Mouse (Mus musculus): Measurements from ENCODE around the gene Olfr1385. TPM values are rescaled to one million over a fixed set of nuclear protein-coding genes. Genes with fewer than 3 reads are reported as not detected.
"Not testable (repeated sequence)": the region's sequence is repeated elsewhere in the genome, so short reads cannot be mapped to it uniquely, and the experiment has no call there.

Olfr1385 gene
- polyA plus RNA-seq, 1 experiment from 2014 or later = not detected

DNA sequence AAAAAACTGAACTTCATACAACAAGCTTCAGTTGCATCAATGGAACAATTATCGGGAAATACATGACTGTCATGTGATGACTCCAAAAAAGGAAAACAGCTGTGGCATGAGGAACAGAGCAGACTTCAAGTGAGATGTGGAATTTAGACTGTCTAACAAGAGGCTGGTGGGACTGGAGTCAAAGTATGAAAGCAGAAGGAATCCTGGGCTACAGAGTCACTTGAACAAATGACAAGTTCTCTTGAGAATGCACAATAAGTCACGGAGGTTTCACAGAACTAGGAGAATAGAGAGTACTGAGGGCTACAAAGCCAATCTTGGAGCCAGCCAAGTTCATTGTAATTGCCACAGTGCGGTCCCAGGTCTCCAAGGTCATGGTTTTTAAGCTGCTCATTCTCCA lies 54.3 kb downstream of the Olfr1385 start, which contains the start of gene Olfr1381:
TSS of gene Olfr1381 (plus strand) at position 301 of the 400 bp plus-strand sequence.
- ATAC-seq (ENCODE audit: insufficient number of reproducible peaks, insufficient read depth, low FRiP score, low read depth); H3K4me1 ChIP-seq (ENCODE audit: control insufficient read depth, insufficient read depth, low read length); H3K9ac ChIP-seq (replicated peaks; ENCODE audit: low read depth, low read length); H3K36me3 ChIP-seq (ENCODE audit: control insufficient read depth, insufficient read depth, low read length); H3K27ac ChIP-seq (ENCODE audit: low read length); H3K4me2 ChIP-seq (replicated peaks; ENCODE audit: low read depth, low read length); H3K9me3 ChIP-seq (ENCODE audit: control insufficient read depth, low read depth, low read length); H3K4me3 ChIP-seq (ENCODE audit: low read depth, low read length); H3K27me3 ChIP-seq (ENCODE audit: control insufficient read depth, insufficient read depth, low read length): not testable (repeated sequence)
- 67% methylated on average over 3 of the region's 3 CpGs for WGBS

Other genes with a start within 250 kb of the Olfr1385 start
- 55.0 and 62.5 TPM in 2 replicates for gene Mgat1, start 244.9 kb upstream of the Olfr1385 start, polyA plus RNA-seq (2014; fragmentation: Nextera tagmentation; extraction: Ambion mirVana)
- gene Olfr1393, start 210.8 kb upstream of the Olfr1385 start, polyA plus RNA-seq (2014; fragmentation: Nextera tagmentation; extraction: Ambion mirVana) = 0.28 TPM in 1 of 2 replicates, not detected in the other
- gene Olfr1392, start 203.8 kb upstream of the Olfr1385 start, polyA plus RNA-seq (2014; fragmentation: Nextera tagmentation; extraction: Ambion mirVana) = 0.13 TPM in 1 of 2 replicates, not detected in the other
- gene Olfr10, start 184.3 kb upstream of the Olfr1385 start, polyA plus RNA-seq (2014; fragmentation: Nextera tagmentation; extraction: Ambion mirVana) = not detected in 2 replicates
- not detected in 2 replicates for gene Olfr1391, start 166.3 kb upstream of the Olfr1385 start, polyA plus RNA-seq (2014; fragmentation: Nextera tagmentation; extraction: Ambion mirVana)
- not detected in 2 replicates for gene Olfr1390, start 153.9 kb upstream of the Olfr1385 start, polyA plus RNA-seq (2014; fragmentation: Nextera tagmentation; extraction: Ambion mirVana)
- gene Olfr1389, start 66.0 kb upstream of the Olfr1385 start, polyA plus RNA-seq (2014; fragmentation: Nextera tagmentation; extraction: Ambion mirVana) = not detected in 2 replicates
- 0.20 and 0.29 TPM in 2 replicates for gene Olfr1388, start 52.4 kb upstream of the Olfr1385 start, polyA plus RNA-seq (2014; fragmentation: Nextera tagmentation; extraction: Ambion mirVana)
- not detected in 2 replicates for gene Olfr1387, start 33.7 kb upstream of the Olfr1385 start, polyA plus RNA-seq (2014; fragmentation: Nextera tagmentation; extraction: Ambion mirVana)
- gene Olfr1386, start 24.0 kb upstream of the Olfr1385 start, polyA plus RNA-seq (2014; fragmentation: Nextera tagmentation; extraction: Ambion mirVana) = not detected in 2 replicates
- not detected in 2 replicates for gene Olfr1384, start 17.7 kb downstream of the Olfr1385 start, polyA plus RNA-seq (2014; fragmentation: Nextera tagmentation; extraction: Ambion mirVana)
- gene Olfr1383, start 30.6 kb downstream of the Olfr1385 start, polyA plus RNA-seq (2014; fragmentation: Nextera tagmentation; extraction: Ambion mirVana) = not detected in 2 replicates
- not detected in 2 replicates for gene Olfr1382, start 39.2 kb downstream of the Olfr1385 start, polyA plus RNA-seq (2014; fragmentation: Nextera tagmentation; extraction: Ambion mirVana)
- gene Olfr1381, start 54.4 kb downstream of the Olfr1385 start, polyA plus RNA-seq (2014; fragmentation: Nextera tagmentation; extraction: Ambion mirVana) = not detected in 2 replicates
- gene Olfr1380, start 67.8 kb downstream of the Olfr1385 start, polyA plus RNA-seq (2014; fragmentation: Nextera tagmentation; extraction: Ambion mirVana) = not detected in 2 replicates
- gene Flt4, start 120.2 kb downstream of the Olfr1385 start, polyA plus RNA-seq (2014; fragmentation: Nextera tagmentation; extraction: Ambion mirVana) = 7.4 and 8.6 TPM in 2 replicates
- not detected in 2 replicates for gene Scgb3a1, start 174.5 kb downstream of the Olfr1385 start, polyA plus RNA-seq (2014; fragmentation: Nextera tagmentation; extraction: Ambion mirVana)
- gene Cnot6, start 223.7 kb downstream of the Olfr1385 start, polyA plus RNA-seq (2014; fragmentation: Nextera tagmentation; extraction: Ambion mirVana) = 59.8 and 62.6 TPM in 2 replicates